Mouse (Mus musculus): ENCODE data around the gene Mgea5.

Mgea5 gene

GRCm38 (mm10) chr19:45733564-45733963, 50.1 kb downstream of the Mgea5 start:
- DNase-seq (ENCODE audit: low read depth, low spot score): no peak

GRCm38 (mm10) chr19:45731658-45732057, 52.0 kb downstream of the Mgea5 start:
- no peak for DNase-seq (ENCODE audit: low read depth, low spot score)

- DNase-seq (ENCODE audit: low read depth, low spot score): no peak
These were observed 53.6 kb downstream of the Mgea5 start for GRCm38 (mm10) chr19:45730042-45730441.

GRCm38 (mm10) chr19:45727231-45727630, 56.4 kb downstream of the Mgea5 start:
- DNase-seq (ENCODE audit: low read depth, low spot score): no peak

GRCm38 (mm10) chr19:45725677-45726277, 57.9 kb downstream of the Mgea5 start:
- DNase-seq (ENCODE audit: low read depth, low spot score): no peak

GRCm38 (mm10) chr19:45722188-45722587, 61.4 kb downstream of the Mgea5 start:
- no peak for DNase-seq (ENCODE audit: low read depth, low spot score)

GRCm38 (mm10) chr19:45718286-45718685, 65.4 kb downstream of the Mgea5 start:
- no peak for DNase-seq (ENCODE audit: low read depth, low spot score)

- no peak for DNase-seq (ENCODE audit: low read depth, low spot score)
These were observed 66.0 kb downstream of the Mgea5 start for GRCm38 (mm10) chr19:45717493-45718220.

- DNase-seq (ENCODE audit: low read depth, low spot score): no peak
These were observed 74.9 kb downstream of the Mgea5 start for GRCm38 (mm10) chr19:45708704-45709103.

All from A20 (cell line).